Mouse (Mus musculus) lung, adult 18-20 months (tissue): ENCODE measurements around the gene Zmynd8.
A peak's percentile ranks its signal among the peaks of the same experiment; 100 is the strongest.

Experiments
- DNase-seq, 2 experiments: peaks; one replicate each; pipeline ENCODE4 v3.0.0; 2022; ENCODE audit warnings: mixed read lengths in 2 of 2

The Zmynd8 gene

GRCm38 (mm10) chr2:165896171-165896570, 2.6 kb downstream of the Zmynd8 start:
- DNase-seq = no peak

- no peak for DNase-seq
These were observed 3.1 kb downstream of the Zmynd8 start for GRCm38 (mm10) chr2:165895687-165896086.

- DNase-seq = no peak
These were observed 4.3 kb downstream of the Zmynd8 start for GRCm38 (mm10) chr2:165894533-165894932.

GRCm38 (mm10) chr2:165893232-165893631, 5.6 kb downstream of the Zmynd8 start:
- DNase-seq = no peak

- DNase-seq = no peak
These were observed 6.2 kb downstream of the Zmynd8 start for GRCm38 (mm10) chr2:165892626-165893025.

- DNase-seq = no peak
These were observed 8.4 kb downstream of the Zmynd8 start for GRCm38 (mm10) chr2:165890401-165890800.

- DNase-seq = no peak
These were observed 8.9 kb downstream of the Zmynd8 start for GRCm38 (mm10) chr2:165889874-165890273.

- DNase-seq = no peak
These were observed 9.6 kb downstream of the Zmynd8 start for GRCm38 (mm10) chr2:165889266-165889665.

GRCm38 (mm10) chr2:165888813-165889221, 10.0 kb downstream of the Zmynd8 start:
- no peak for DNase-seq

- peak in 1 of 2 experiments; percentile 72 for DNase-seq
These were observed 10.4 kb downstream of the Zmynd8 start for GRCm38 (mm10) chr2:165888396-165888795.

- DNase-seq = no peak
These were observed 11.8 kb downstream of the Zmynd8 start for GRCm38 (mm10) chr2:165886857-165887628.

GRCm38 (mm10) chr2:165886482-165886856, 12.3 kb downstream of the Zmynd8 start:
- no peak for DNase-seq

- no peak for DNase-seq
These were observed 12.9 kb downstream of the Zmynd8 start for GRCm38 (mm10) chr2:165885951-165886320.

GRCm38 (mm10) chr2:165885225-165885950, 13.4 kb downstream of the Zmynd8 start:
- peak in 1 of 2 experiments; percentile 60 for DNase-seq

GRCm38 (mm10) chr2:165884577-165885224, 14.1 kb downstream of the Zmynd8 start:
- DNase-seq = peak; percentile 95 to 96

GRCm38 (mm10) chr2:165883846-165884576, 14.8 kb downstream of the Zmynd8 start:
- peak; percentile 68 to 78 for DNase-seq

- DNase-seq = peak in 1 of 2 experiments; percentile 66
These were observed 15.8 kb downstream of the Zmynd8 start for GRCm38 (mm10) chr2:165883006-165883405.

GRCm38 (mm10) chr2:165881585-165882431, 17.0 kb downstream of the Zmynd8 start:
- peak in 1 of 2 experiments; percentile 65 for DNase-seq

GRCm38 (mm10) chr2:165881220-165881584, 17.6 kb downstream of the Zmynd8 start:
- DNase-seq = no peak

GRCm38 (mm10) chr2:165880501-165881182, 18.2 kb downstream of the Zmynd8 start:
- peak; percentile 81 to 86 for DNase-seq
